Mouse (Mus musculus) spleen, embryonic (tissue): ENCODE results near the gene Lztfl1.

ENCODE experiments used
- CTCF ChIA-PET: fragments of 350-600 bp; sonication (Branson Sonifier 250); formaldehyde crosslinking; loops from one replicate; lab custom pipeline; 2022; lab: Charles Lee

The Lztfl1 gene

GRCm38 (mm10) chr9:123717186-123718008 lies at the start of gene Lztfl1:
Gene Lztfl1 (minus strand): TSS chr9:123717697.
- CTCF ChIA-PET = interaction anchor here (0.6 to 0.8 kb wide), 3 partner anchors 12 to 344 kb away, joined by 3 to 5 read pairs (median 4); no protein-coding TSS in a partner anchor

DNA sequence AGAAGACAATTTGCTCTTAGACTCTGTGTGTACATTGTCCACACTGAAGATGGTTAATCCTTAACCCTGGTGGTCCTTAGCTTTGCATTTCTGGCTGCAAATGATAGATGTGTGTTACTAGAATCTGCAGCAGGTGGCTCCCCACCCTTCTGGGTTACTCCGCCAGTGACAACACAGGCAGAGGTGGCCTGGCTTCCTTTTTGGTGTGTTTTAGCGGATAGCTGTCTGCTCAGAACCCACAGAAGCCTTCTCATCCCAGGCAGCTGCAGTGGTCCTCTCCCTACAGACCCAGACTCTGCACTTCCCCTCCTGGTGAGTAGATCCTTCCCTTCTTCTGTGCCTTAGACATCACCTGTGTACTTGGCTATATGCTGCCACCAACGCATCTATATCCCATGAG lies 49.5 kb upstream of the Lztfl1 start:
- CTCF ChIA-PET = no interaction called here

DNA sequence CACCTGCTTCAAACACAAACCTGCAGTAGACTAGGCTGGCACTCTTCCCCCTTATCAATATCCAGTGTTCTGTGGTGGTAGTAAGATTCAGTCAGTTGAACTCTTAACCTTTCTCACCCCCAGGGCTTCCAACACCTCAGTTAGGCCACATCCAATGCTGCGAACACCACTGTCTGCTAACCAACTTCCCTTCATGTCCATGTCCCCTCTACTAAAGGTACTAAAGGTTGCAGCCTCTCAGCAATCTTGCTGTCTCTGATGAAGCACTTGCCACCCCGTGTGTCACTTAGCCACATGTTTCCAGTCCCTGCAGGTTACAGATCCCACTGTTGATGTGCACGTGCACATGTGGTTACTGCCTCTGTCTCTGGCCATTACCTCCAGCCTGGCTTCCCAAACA lies 46.3 kb upstream of the Lztfl1 start:
- CTCF ChIA-PET = no interaction called here

DNA sequence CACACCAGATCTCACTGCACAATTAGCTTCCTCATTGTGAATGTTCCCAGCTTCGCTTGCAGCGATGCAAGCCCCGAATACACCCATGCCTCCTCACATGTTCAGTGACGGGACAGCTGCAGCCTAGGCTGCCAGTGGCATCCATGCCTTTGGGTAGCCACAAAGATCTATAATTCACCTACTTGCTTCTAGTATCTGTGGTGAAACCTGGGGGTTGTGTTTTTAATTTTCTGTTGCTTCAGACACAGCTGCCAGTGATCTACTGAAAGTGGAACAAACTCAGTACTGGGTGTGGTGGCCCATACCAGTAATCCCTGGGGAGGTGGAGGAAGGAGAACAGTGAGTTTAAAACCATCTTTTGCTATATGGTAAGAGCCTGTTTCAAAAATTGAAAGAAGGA lies 45.4 kb upstream of the Lztfl1 start:
- CTCF ChIA-PET = no interaction called here

DNA sequence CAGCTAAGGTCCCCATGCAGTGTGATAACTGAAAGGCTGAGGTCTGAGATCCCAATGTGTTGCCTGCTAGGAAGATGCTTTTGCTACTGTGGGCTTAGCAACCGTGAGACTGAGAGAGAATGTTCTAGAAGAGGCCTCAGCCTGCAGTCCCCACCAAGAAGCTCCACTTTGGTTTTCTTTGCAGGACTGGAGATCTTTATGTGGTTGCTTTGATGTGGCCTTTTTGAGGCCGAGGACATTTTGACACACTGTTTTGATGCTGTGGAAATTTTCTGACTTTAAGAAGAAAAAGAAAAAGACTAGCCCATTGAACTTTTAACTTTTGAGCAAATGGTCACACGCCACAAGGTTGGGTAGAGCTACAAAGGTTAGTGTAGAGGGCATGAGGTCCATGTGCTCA lies 43.3 kb upstream of the Lztfl1 start:
- CTCF ChIA-PET = no interaction called here

- CTCF ChIA-PET = no interaction called here
These were observed 41.1 kb upstream of the Lztfl1 start for GRCm38 (mm10) chr9:123758645-123759044.

DNA sequence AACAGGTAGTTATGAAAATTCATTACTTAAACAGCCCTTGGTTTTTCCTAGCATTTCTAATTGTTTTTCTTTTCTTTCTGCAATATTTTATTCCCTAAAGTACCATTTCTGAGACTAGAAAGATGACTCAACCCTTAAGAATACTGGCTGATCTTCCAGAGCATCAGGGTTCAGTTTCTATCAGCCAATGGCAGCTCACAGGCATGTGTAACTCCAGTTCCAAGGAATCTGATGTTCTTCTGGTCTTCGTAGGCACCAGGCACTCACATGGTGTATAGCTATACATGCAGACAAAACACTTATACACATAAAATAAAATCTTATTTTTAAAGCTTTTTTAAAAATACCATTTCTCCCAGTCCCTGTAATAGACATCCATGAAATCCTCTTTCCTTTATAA lies 40.7 kb upstream of the Lztfl1 start:
- CTCF ChIA-PET = no interaction called here

DNA sequence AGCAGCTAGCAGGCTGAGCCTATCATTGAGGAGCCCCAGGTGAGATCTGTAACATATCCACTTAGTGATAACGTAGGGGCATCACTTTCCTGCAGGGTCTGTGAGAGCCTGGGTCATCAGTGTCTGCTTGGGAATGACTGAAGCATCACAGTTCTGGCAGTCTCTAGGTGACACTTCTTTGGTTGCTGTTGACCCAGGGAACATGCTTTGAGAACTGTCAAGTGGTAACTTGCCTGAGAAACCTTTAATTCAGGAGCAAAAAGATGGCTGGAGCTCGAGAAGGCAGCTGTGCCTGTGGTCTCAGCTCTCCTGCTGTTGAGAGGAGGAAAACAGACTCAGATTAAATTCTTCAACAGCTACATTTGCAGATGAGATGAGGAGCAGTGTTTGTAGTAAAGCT lies 39.8 kb upstream of the Lztfl1 start:
- CTCF ChIA-PET = no interaction called here

DNA sequence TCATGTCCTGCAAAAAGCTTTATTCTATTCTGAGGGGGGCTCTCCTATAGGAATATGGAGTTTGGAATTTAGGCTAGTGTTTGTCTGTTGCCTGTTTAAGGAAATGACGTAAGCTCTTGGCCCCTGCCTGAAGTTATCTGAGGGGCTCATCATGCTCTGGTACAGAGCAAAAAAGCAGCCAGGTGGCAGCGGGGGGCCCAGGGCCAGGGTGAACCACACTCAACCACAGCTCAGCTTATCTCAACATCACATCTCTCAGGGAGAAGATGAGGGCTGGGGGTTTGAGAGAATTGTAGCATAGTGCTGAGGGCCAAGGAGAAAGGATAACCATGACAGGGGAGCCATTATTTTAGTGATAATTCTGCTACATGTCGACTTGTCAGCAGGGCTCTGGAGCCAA lies 39.3 kb upstream of the Lztfl1 start:
- CTCF ChIA-PET = no interaction called here

- CTCF ChIA-PET = interaction anchor here (0.9 kb wide), 1 partner anchor 38 kb away, joined by 3 read pairs; no protein-coding TSS in a partner anchor
These were observed 36.8 kb upstream of the Lztfl1 start for GRCm38 (mm10) chr9:123754333-123754732.

DNA sequence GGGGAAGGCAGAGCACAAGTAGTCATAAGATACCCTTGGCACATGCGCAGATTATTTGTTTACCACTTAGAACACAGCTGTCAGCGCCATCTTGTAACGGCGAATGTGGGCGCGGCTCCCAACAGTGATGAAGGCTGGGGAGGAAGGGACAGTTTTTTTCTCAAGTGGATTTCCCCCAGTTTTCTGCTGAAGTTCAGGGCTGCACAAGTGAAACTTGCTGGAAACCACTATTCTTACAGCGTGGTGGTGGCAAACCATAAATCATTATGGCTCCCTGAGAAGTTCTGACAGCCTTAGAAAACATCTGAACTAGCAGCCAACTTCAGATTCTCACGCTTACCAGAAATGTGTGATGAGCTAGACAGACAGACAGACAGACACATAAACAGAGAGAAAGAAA lies 32.2 kb upstream of the Lztfl1 start:
- CTCF ChIA-PET = interaction anchor here (0.5 kb wide), 1 partner anchor 367 kb away, joined by 11 read pairs; no protein-coding TSS in a partner anchor

- CTCF ChIA-PET = no interaction called here
These were observed 23.3 kb upstream of the Lztfl1 start for GRCm38 (mm10) chr9:123740799-123741198.

DNA sequence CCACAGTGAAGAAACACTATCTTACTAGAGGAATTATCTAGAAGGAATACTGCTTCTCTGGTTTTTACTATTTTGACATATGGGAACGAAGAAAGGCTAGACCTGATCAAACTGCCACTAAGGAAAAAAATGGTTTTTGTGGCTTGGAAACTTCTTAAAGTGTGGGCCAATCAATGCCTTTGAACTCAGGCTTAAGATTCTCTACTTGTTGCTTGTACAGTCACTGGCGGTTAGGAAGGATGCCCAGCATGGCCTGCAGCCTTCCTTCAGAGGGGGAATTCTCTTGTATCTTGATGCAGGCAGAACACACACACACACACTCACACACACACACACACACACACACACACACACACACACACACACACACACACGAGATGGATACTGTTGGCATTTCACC lies 16.6 kb upstream of the Lztfl1 start:
- CTCF ChIA-PET = no interaction called here

GRCm38 (mm10) chr9:123731271-123731670 lies 13.8 kb upstream of the Lztfl1 start:
- CTCF ChIA-PET = interaction anchor here (0.9 kb wide), 1 partner anchor 38 kb away, joined by 3 read pairs; no protein-coding TSS in a partner anchor

GRCm38 (mm10) chr9:123722737-123723493 lies 5.4 kb upstream of the Lztfl1 start:
- CTCF ChIA-PET = interaction anchor here (0.6 kb wide), 1 partner anchor 296 kb away, joined by 3 read pairs; no protein-coding TSS in a partner anchor

- CTCF ChIA-PET = interaction anchor here (0.5 to 0.8 kb wide), 2 partner anchors 38 to 228 kb away, joined by 3 read pairs; no protein-coding TSS in a partner anchor
These were observed 1.2 kb downstream of the Lztfl1 start for GRCm38 (mm10) chr9:123716301-123716700.

GRCm38 (mm10) chr9:123713111-123713510 lies 4.4 kb downstream of the Lztfl1 start:
- CTCF ChIA-PET = interaction anchor here (0.6 kb wide), 1 partner anchor 188 kb away, joined by 3 read pairs; no protein-coding TSS in a partner anchor

DNA sequence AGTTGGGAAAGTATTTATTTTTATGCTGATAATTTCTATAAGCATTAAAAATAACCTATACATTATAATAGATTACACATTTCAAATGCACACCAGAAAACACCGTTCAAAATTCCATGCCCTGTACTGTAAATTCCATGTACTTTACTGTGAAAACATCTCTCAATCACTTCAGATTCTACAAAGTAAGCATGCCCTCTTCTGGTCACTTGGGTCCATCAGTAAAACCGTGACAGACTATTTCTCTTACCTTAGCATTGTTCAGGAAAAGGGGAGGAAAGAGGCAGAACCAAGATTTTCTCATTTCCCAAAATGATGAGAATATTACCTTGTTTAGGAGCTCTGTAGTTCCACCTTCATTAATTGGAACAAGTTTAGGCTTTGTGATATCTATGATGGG lies 8.3 kb downstream of the Lztfl1 start:
- CTCF ChIA-PET = no interaction called here

DNA sequence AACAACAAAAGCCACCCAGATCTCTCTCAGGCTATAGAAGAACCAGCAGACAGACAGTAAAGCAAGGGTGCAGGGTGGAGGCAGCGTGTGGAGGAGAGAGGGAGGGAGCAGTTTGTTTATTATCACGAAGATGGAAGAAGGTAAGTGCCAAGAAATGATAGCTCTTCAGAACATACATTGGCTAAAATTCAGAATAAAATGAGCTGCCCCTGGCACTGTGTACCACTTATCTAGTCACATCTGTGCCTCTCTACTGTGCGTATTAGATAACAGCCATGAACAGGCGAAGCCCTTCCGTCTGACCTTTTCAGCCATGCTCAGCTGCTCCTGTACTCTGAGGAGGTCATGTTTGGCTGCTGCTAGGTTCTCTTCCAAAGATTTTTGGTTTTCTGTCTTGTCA lies 15.7 kb downstream of the Lztfl1 start:
- CTCF ChIA-PET = no interaction called here

DNA sequence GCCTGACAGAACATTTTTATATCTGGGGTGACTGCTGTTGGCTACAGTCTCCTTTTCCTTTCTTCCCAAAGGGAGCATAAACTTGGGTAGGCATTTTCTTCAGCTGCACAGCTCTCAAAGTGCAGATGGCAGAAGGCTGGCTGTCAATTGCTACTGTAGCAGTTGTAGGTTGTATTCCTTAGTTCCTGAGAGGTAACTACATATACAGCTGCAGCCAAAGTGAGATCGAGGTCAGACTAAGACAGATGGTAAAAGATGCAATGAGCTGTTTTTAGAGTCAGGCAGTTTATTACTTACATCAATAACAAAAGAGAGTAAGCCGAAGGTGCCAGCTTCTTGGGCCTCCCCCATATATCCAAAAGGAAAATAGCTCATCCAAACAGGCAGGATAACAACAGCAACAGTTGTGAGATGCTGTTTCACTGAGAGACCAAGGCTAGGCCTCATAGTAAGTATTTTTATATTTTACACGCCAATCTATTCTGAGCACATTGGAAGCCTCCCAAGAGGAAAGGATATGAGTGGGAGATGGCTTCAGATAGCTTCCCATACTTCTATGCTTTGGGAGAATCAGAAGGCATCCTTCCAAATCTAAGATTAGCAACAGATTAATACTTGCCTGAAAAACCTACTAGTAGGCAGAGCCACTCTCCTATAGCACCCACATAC lies 21.7 kb downstream of the Lztfl1 start:
- CTCF ChIA-PET = interaction anchor here (0.6 kb wide), 1 partner anchor 14 kb away, joined by 3 read pairs; no protein-coding TSS in a partner anchor

DNA sequence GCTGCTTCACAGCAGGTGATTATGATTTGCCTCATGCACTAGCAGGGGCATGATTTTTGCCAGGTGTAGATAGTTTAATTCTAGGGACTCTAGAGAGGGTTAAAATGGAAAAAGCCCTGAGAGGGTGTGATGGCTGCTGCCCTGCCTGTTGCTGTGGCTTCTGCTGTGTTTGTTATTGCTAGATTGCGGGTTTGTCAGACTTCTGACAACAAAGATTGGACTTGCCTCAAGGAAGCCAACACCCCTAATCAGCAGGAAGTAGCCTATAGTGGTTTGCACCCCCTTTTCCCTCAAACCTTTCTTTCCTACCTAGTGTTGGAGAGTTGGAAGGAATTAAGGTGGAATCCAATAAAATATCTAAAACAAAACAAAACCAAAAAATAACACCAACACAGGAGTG lies 29.3 kb downstream of the Lztfl1 start:
- CTCF ChIA-PET = no interaction called here

DNA sequence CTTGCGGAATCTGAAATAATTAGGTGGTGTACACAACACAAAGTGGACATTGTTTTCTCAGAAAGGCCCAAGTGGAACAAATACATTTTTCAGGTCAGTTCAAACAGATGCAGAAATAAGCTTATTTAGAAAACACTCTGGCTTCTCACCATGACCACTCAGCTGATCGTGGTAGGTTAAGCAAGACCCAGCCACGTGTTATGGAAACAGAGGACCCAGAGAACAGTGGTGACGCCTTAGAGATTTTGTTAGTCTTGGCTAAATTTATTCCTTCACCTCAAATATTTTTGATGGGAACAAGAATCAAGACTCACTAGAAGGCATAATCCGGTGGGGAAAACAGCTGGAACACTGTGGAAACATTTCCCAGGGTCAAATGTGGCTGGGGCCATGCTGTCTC lies 31.3 kb downstream of the Lztfl1 start:
- CTCF ChIA-PET = no interaction called here
